Mouse (Mus musculus) heart, embryonic 16.5 days (tissue): ENCODE data around the gene Spint4. TPM values are rescaled to one million over a fixed set of nuclear protein-coding genes. Genes with fewer than 3 reads are reported as not detected.
A peak's percentile ranks its signal among the peaks of the same experiment; 100 is the strongest.

ENCODE experiments used
- ATAC-seq: fragments of 200-750 bp; cut with Nextera tagmentation; replicated peaks from 2 replicates; pipeline ENCODE4 v1.8.0; 2017; ENCODE audit warnings: moderate number of reproducible peaks; ENCODE audit not compliant: insufficient read depth, low FRiP score; ENCODE audit errors: extremely low read depth
- H3K27ac ChIP-seq: fragments of 300-500 bp; sonication (generic); 2 replicates; pipeline ENCODE4 v1.5.1; 2014; ENCODE audit warnings: mild to moderate bottlenecking, low read length, control low read depth, moderate library complexity
- H3K27me3 ChIP-seq: fragments of 300-500 bp; sonication (generic); 2 replicates; pipeline ENCODE4 v1.6.1; 2014; ENCODE audit warnings: low read length, mixed read lengths; ENCODE audit not compliant: control insufficient read depth, insufficient read depth
- H3K36me3 ChIP-seq: fragments of 300-500 bp; sonication (generic); 2 replicates; pipeline ENCODE4 v1.6.1; 2014; ENCODE audit not compliant: control insufficient read depth, insufficient read depth
- H3K4me1 ChIP-seq: fragments of 300-500 bp; sonication (generic); 2 replicates; pipeline ENCODE4 v1.6.1; 2014; ENCODE audit warnings: low read length, mixed read lengths; ENCODE audit not compliant: control insufficient read depth, insufficient read depth
- H3K4me2 ChIP-seq: fragments of 300-500 bp; sonication (generic); 2 replicates; pipeline ENCODE4 v1.6.1; 2014; ENCODE audit warnings: low read depth, mild to moderate bottlenecking, control low read depth, low read length
- H3K4me3 ChIP-seq: fragments of 300-500 bp; sonication (generic); 2 replicates; pipeline ENCODE4 v1.5.1; 2014; ENCODE audit warnings: mild to moderate bottlenecking, control low read depth, low read length
- H3K9ac ChIP-seq: fragments of 300-500 bp; sonication (generic); 2 replicates; pipeline ENCODE4 v1.6.1; 2014; ENCODE audit warnings: low read length, control low read depth
- H3K9me3 ChIP-seq: fragments of 300-500 bp; sonication (generic); replicated peaks from 2 replicates; pipeline ENCODE4 v1.6.1; 2016; ENCODE audit warnings: low read length; ENCODE audit not compliant: control insufficient read depth
- WGBS: fragments of 180-500 bp; shearing (Covaris S2); extraction: QIAGEN DNeasy Blood & Tissue Kit; methylation state at CpG from one replicate; pipeline ENCODE4 v1.1.7; 2014; 5-methylcytosine and 5-hydroxymethylcytosine counted together
- polyA plus RNA-seq: library from polyadenylated mRNA; unstranded; fragments of >200 nt; fragmentation: Nextera tagmentation; extraction: Ambion mirVana; gene quantifications from 2 replicates; pipeline ENCODE4 v1.2.1, GENCODE M21; 2015

Spint4 gene
- polyA plus RNA-seq, 1 experiment from 2014 or later: not detected

GRCm38 (mm10) chr2:164678848-164679625, 19.3 kb upstream of the Spint4 start:
- WGBS: 21% methylated on average over 19 of the region's 19 CpGs
- H3K4me2 ChIP-seq: peak overlapping the region; percentile 63

GRCm38 (mm10) chr2:164679906-164680305, 18.4 kb upstream of the Spint4 start:
- H3K9me3 ChIP-seq: no peaks in the 10 kb centered on the region
- no peaks in the 10 kb centered on the region for H3K36me3 ChIP-seq
- no peak overlapping the region for H3K4me2 ChIP-seq
- no peak for ATAC-seq
- H3K27ac ChIP-seq: no peak overlapping the region
- no peaks in the 10 kb centered on the region for H3K27me3 ChIP-seq
- 48% methylated on average over 3 of the region's 3 CpGs for WGBS
- H3K4me3 ChIP-seq: no peak overlapping the region
- no peak overlapping the region for H3K9ac ChIP-seq
- peaks cover 8% of the 10 kb centered on the region; the same call in 1 of the 2 replicates for H3K4me1 ChIP-seq

More at GRCm38 (mm10) chr2:164678848-164679625, 19.3 kb upstream of the Spint4 start:
- peak; percentile 75 for ATAC-seq
- Histone ChIP-seq H3K27ac (peak overlapping the region; percentile 48), H3K4me1 (peaks cover 8% of the 10 kb centered on the region; the same call in 1 of the 2 replicates), H3K36me3 (no peaks in the 10 kb centered on the region), H3K9ac (peak overlapping the region; percentile 58; the same call in 1 of the 2 replicates), H3K4me3 (peak overlapping the region; percentile 40), H3K9me3 (no peaks in the 10 kb centered on the region), H3K27me3 (no peaks in the 10 kb centered on the region)

DNA sequence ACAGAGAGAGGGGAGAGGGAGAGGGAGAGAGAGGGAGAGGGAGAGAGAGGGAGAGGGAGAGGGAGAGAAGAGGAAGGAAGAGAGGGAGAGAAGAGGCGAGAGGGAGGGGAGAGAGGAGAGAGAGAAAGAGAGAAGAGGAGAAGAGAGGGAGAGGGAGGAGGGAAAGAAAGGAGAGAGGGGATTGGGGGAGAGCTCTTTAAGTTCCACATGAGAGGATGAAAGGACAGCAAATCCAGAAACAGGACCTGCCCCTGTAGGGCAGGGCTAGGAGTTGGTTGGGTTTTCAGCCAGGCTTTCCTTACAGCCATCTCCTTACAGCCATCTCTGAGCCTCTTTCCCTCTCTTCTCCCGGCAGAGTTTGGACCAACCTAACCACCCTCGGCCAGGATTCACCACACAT, 13.5 kb upstream of the Spint4 start, which contains the start of gene Wfdc13:
Gene Wfdc13 (plus strand): TSS at position 301 of the 400 bp plus-strand sequence.
- Histone ChIP-seq H3K4me1 (no peaks in the 10 kb centered on the region), H3K9ac (no peak within 1 kb of the TSS), H3K4me2 (no peak within 1 kb of the TSS), H3K4me3 (no peak within 1 kb of the TSS), H3K9me3 (no peaks in the 10 kb centered on the region), H3K27ac (no peak within 1 kb of the TSS), H3K36me3 (no peaks in the 10 kb centered on the region), H3K27me3 (no peaks in the 10 kb centered on the region)
- no peak for ATAC-seq
- WGBS: 63% methylated on average over 3 of the region's 3 CpGs

DNA sequence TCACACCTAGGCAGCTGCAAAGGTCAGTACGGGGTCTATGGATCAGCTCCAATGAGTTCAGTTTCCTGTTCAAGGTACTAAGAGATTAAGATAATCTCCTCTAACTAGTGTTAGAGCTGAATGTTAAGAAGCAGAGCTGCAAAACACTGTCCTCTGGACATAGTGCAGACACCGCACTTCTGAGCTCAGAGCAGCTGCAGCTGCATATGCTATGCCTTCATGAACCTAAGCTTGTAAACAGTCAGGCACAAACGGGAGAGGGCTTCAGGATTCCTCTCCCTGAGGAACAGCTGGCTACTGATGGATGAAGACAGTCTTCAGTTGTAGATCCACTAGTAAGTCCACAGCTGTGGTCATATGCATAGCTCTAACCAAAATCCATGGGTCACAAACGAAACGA, 2.7 kb downstream of the Spint4 start:
- Histone ChIP-seq H3K4me3 (no peak overlapping the region), H3K4me1 (no peaks in the 10 kb centered on the region), H3K36me3 (no peaks in the 10 kb centered on the region), H3K4me2 (no peak overlapping the region), H3K27ac (no peak overlapping the region), H3K9ac (no peak overlapping the region), H3K27me3 (no peaks in the 10 kb centered on the region), H3K9me3 (peaks cover 3% of the 10 kb centered on the region; the same call in 1 of the 2 replicates)
- no peak for ATAC-seq
- 68% methylated on average over 5 of the region's 5 CpGs for WGBS

GRCm38 (mm10) chr2:164701761-164702160, 3.5 kb downstream of the Spint4 start:
- no peaks in the 10 kb centered on the region for H3K27me3 ChIP-seq
- no peak overlapping the region for H3K27ac ChIP-seq
- peaks cover 3% of the 10 kb centered on the region; the same call in 1 of the 2 replicates for H3K9me3 ChIP-seq
- no peak for ATAC-seq
- no peaks in the 10 kb centered on the region for H3K36me3 ChIP-seq
- WGBS: 78% methylated on average over 5 of the region's 5 CpGs
- H3K4me2 ChIP-seq: no peak overlapping the region
- H3K4me3 ChIP-seq: no peak overlapping the region
- no peaks in the 10 kb centered on the region for H3K4me1 ChIP-seq
- H3K9ac ChIP-seq: no peak overlapping the region

- H3K4me3 ChIP-seq: no peak overlapping the region
- WGBS: 79% methylated on average over 5 of the region's 5 CpGs
- H3K27ac ChIP-seq: no peak overlapping the region
- no peaks in the 10 kb centered on the region for H3K27me3 ChIP-seq
- ATAC-seq: no peak
- H3K4me1 ChIP-seq: no peaks in the 10 kb centered on the region
- no peak overlapping the region for H3K9ac ChIP-seq
- no peaks in the 10 kb centered on the region for H3K36me3 ChIP-seq
- H3K4me2 ChIP-seq: no peak overlapping the region
- H3K9me3 ChIP-seq: peaks cover 3% of the 10 kb centered on the region; the same call in 1 of the 2 replicates
Measured at GRCm38 (mm10) chr2:164704235-164704634, 5.9 kb downstream of the Spint4 start.

DNA sequence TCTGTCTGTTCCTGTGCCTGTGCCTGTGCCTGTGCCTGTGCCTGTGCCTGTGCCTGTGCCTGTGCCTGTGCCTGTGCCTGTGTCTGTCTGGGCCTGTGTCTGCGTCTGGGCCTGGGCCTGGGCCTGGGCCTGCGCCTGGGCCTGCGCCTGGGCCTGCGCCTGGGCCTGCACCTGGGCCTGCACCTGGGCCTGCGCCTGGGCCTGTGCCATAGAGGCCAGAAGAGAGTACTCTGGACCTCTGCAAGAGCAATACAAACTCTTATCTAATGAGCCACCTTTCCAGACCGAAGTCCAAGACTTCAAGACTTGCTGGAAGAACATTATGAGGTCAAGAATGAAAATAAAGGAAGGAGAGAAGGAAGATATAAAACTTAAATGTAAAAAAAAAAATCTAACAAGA, 7.0 kb downstream of the Spint4 start:
- ATAC-seq: no peak
- no peaks in the 10 kb centered on the region for H3K4me1 ChIP-seq
- no peak overlapping the region for H3K4me3 ChIP-seq
- peaks cover 3% of the 10 kb centered on the region; the same call in 1 of the 2 replicates for H3K9me3 ChIP-seq
- WGBS: 85% methylated on average over 6 of the region's 6 CpGs
- no peak overlapping the region for H3K27ac ChIP-seq
- no peak overlapping the region for H3K9ac ChIP-seq
- H3K27me3 ChIP-seq: no peaks in the 10 kb centered on the region; the same call in 1 of the 2 replicates
- no peak overlapping the region for H3K4me2 ChIP-seq
- no peaks in the 10 kb centered on the region for H3K36me3 ChIP-seq

- no peak overlapping the region for H3K4me3 ChIP-seq
- H3K36me3 ChIP-seq: no peaks in the 10 kb centered on the region
- 90% methylated on average over 14 of the region's 14 CpGs for WGBS
- ATAC-seq: no peak
- H3K9me3 ChIP-seq: peaks cover 3% of the 10 kb centered on the region; the same call in 1 of the 2 replicates
- no peaks in the 10 kb centered on the region; the same call in 1 of the 2 replicates for H3K27me3 ChIP-seq
- H3K9ac ChIP-seq: no peak overlapping the region
- H3K4me2 ChIP-seq: no peak overlapping the region
- H3K27ac ChIP-seq: no peak overlapping the region
- no peaks in the 10 kb centered on the region for H3K4me1 ChIP-seq
Measured at GRCm38 (mm10) chr2:164705991-164706390, 7.7 kb downstream of the Spint4 start.

- no peaks in the 10 kb centered on the region for H3K4me1 ChIP-seq
- no peak within 1 kb of the TSS for H3K27ac ChIP-seq
- no peak within 1 kb of the TSS for H3K4me3 ChIP-seq
- WGBS: 73% methylated on average over 6 of the region's 6 CpGs
- H3K36me3 ChIP-seq: no peaks in the 10 kb centered on the region
- no peaks in the 10 kb centered on the region for H3K27me3 ChIP-seq
- no peak for ATAC-seq
- 0 out of 2 replicates have a peak, but pooled peaks cover 3% of the 10 kb centered on the region for H3K9me3 ChIP-seq
- no peak within 1 kb of the TSS for H3K4me2 ChIP-seq
- no peak within 1 kb of the TSS for H3K9ac ChIP-seq
Measured at GRCm38 (mm10) chr2:164715005-164715404, 16.7 kb downstream of the Spint4 start, which contains the start of gene Spint5. Spint5 (plus strand) TSS chr2:164715305.
